Mouse (Mus musculus): ENCODE results near the gene Sorbs1. TPM values are rescaled to one million over a fixed set of nuclear protein-coding genes. Genes with fewer than 3 reads are reported as not detected.

Gene Sorbs1
- polyA plus RNA-seq, 1 experiment from 2014 or later, result 79.4 TPM

DNA sequence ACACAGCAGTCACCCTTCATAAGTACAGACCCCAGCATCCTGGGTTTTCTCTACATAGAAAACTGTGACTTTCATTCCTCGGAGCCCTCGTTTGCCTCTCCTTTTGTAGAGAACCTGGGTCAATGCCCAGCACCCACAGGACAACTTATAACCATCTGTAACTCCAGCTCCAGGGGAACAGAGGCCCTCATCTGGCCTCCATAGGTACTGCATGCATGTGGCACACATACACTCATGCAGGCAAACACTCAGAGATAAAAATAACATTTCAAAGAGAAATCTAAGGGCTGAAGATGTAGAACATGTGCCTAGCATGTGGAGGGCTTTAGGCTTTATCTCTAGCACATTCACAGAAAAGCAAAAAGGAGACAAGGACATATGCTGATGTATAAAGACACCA lies 61.4 kb downstream of the Sorbs1 start:
- H3K27me3 ChIP-seq, result no peaks in the 10 kb centered on the region
- no peak overlapping the region for H3K9ac ChIP-seq (replicated peaks)
- no peaks in the 10 kb centered on the region for H3K4me1 ChIP-seq
- H3K27ac ChIP-seq (replicated peaks), result no peak overlapping the region
- H3K9me3 ChIP-seq, result no peaks in the 10 kb centered on the region
- H3K4me3 ChIP-seq, result no peak overlapping the region
- WGBS, result 95% methylated on average over 2 of the region's 2 CpGs
- H3K36me3 ChIP-seq, result no peaks in the 10 kb centered on the region
- H3K4me2 ChIP-seq (replicated peaks), result no peak overlapping the region
- ATAC-seq (ENCODE audit: low FRiP score, low read depth), result no peak

DNA sequence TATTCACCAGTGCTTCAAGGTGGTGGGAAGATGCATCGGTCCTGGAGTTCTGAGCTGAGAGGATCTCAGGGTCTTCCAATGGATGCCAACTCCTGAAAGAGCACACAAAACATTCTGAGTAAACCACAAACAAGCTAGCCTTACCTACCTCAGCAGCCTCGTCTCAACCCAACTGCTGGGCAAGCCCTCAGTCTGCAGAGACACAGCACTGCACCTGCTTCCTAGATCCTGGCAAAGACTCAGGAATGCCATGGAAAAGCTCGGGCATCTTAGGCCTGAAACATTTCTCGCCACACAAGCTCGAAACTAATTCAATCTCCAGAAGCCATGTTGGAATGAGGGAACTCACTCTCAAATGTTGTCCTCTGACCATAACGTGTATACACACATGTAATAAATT lies 62.3 kb downstream of the Sorbs1 start:
- Histone ChIP-seq H3K4me2 (replicated peaks) (no peak overlapping the region), H3K27me3 (no peaks in the 10 kb centered on the region), H3K9ac (replicated peaks) (no peak overlapping the region), H3K4me1 (no peaks in the 10 kb centered on the region), H3K36me3 (no peaks in the 10 kb centered on the region), H3K4me3 (no peak overlapping the region), H3K9me3 (no peaks in the 10 kb centered on the region), H3K27ac (replicated peaks) (no peak overlapping the region)
- 94% methylated on average over 6 of the region's 6 CpGs for WGBS
- no peak for ATAC-seq (ENCODE audit: low FRiP score, low read depth)

DNA sequence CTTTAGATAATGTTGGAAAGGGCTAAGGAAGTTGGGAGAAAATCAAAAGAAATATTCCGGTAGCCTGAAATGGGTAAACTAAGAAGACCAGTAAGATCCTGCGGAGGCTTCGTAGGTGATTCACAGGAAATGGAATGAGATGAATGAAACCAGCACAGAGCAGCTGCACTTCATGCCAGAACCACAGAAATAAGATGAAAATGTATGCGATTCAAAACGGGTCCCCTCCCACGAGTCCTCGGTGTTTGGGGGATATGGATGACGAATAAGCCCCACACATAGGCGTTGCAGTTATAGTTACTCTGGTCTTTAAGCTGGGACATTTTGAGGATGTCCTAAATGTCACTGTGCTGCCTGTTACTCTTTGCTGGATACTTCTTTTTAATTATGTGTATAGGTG lies 67.1 kb downstream of the Sorbs1 start:
- no peak overlapping the region for H3K4me2 ChIP-seq (replicated peaks)
- no peaks in the 10 kb centered on the region; the same call in 1 of the 2 replicates for H3K36me3 ChIP-seq
- 97% methylated on average over 9 of the region's 9 CpGs for WGBS
- H3K4me1 ChIP-seq, result no peaks in the 10 kb centered on the region
- no peaks in the 10 kb centered on the region for H3K9me3 ChIP-seq
- no peaks in the 10 kb centered on the region for H3K27me3 ChIP-seq
- H3K27ac ChIP-seq (replicated peaks), result no peak overlapping the region
- H3K4me3 ChIP-seq, result no peak overlapping the region
- H3K9ac ChIP-seq (replicated peaks), result no peak overlapping the region
- no peak for ATAC-seq (ENCODE audit: low FRiP score, low read depth)

DNA sequence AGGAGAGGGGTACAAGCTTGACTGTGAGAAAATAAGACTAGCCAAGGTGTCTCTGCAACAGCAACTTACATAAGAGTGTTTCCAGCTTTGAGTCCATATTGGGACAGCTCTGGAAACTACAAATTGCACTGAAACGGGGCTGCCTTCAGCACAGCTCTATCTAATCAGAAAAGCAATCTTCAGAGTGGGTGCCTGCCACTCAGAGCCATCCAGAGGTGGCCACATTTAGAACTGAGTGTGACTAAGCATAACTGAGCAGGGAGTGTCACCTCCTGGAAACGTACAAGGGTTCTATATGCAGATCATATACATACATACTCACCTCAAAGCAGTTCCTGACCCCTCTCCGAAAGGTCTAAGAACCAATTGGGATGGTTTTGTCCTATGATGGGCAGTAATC lies 71.2 kb downstream of the Sorbs1 start:
- no peak for ATAC-seq (ENCODE audit: low FRiP score, low read depth)
- H3K27me3 ChIP-seq, result no peaks in the 10 kb centered on the region
- 91% methylated on average over 3 of the region's 3 CpGs for WGBS

DNA sequence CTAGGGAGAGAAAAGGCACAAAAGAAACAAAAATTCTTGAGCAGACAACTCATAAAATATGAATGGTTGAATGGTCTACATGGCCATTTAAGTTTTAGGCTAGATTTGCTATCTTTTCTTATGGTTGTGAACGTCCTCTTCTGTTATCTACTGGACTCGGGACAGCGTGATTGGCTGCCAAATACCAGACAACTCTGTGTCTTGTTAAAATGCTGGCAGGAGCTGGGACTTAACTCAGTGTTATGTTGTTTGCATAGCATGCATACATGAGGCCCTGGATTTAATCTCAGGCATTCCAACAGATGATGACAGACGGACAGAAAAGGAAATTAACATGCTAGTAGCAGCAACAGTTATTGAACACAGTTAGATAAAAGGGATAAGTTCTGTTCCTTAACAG lies 72.6 kb downstream of the Sorbs1 start:
- H3K27ac ChIP-seq (replicated peaks), result no peak overlapping the region
- no peak overlapping the region for H3K4me2 ChIP-seq (replicated peaks)
- WGBS, result 86% methylated on average over 4 of the region's 4 CpGs
- H3K4me3 ChIP-seq, result no peak overlapping the region
- 0 out of 2 replicates have a peak, but pooled peaks cover 6% of the 10 kb centered on the region for H3K4me1 ChIP-seq
- H3K9me3 ChIP-seq, result no peaks in the 10 kb centered on the region
- no peak overlapping the region for H3K9ac ChIP-seq (replicated peaks)
- H3K36me3 ChIP-seq, result no peaks in the 10 kb centered on the region; the same call in 1 of the 2 replicates
- no peaks in the 10 kb centered on the region for H3K27me3 ChIP-seq
- ATAC-seq (ENCODE audit: low FRiP score, low read depth), result no peak

More for the DNA sequence above, 71.2 kb downstream of the Sorbs1 start:
- Histone ChIP-seq H3K27ac (replicated peaks) (no peak overlapping the region), H3K9me3 (no peaks in the 10 kb centered on the region), H3K4me2 (replicated peaks) (no peak overlapping the region), H3K9ac (replicated peaks) (no peak overlapping the region), H3K4me1 (0 out of 2 replicates have a peak, but pooled peaks cover 6% of the 10 kb centered on the region), H3K4me3 (no peak overlapping the region), H3K36me3 (no peaks in the 10 kb centered on the region; the same call in 1 of the 2 replicates)

DNA sequence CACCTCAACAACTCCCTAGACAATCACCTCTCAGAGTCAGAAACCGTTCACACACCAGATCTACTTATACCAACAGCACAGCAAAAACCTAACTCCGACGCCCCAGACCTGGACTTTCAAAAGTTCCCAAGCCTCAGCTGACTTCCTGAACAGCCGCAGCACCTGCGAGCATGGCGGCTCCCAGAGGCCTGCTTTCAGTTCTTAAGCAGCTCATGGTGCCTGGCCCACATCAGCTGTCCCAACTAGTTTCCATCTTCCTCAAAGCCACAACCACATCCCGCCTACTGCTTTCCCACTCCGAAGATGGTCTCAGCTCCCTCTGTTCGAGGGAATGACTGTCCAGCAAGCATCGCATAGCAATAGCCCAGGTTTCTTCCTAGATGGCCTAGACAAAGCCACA lies 74.7 kb downstream of the Sorbs1 start:
- no peak for ATAC-seq (ENCODE audit: low FRiP score, low read depth)
- H3K4me2 ChIP-seq (replicated peaks), result no peak overlapping the region
- H3K27me3 ChIP-seq, result no peaks in the 10 kb centered on the region
- no peak overlapping the region for H3K9ac ChIP-seq (replicated peaks)
- peaks cover 17% of the 10 kb centered on the region; the same call in 1 of the 2 replicates for H3K4me1 ChIP-seq
- no peak overlapping the region for H3K27ac ChIP-seq (replicated peaks)
- H3K9me3 ChIP-seq, result no peaks in the 10 kb centered on the region
- no peaks in the 10 kb centered on the region; the same call in 1 of the 2 replicates for H3K36me3 ChIP-seq
- H3K4me3 ChIP-seq, result no peak overlapping the region
- 95% methylated on average over 10 of the region's 10 CpGs for WGBS

DNA sequence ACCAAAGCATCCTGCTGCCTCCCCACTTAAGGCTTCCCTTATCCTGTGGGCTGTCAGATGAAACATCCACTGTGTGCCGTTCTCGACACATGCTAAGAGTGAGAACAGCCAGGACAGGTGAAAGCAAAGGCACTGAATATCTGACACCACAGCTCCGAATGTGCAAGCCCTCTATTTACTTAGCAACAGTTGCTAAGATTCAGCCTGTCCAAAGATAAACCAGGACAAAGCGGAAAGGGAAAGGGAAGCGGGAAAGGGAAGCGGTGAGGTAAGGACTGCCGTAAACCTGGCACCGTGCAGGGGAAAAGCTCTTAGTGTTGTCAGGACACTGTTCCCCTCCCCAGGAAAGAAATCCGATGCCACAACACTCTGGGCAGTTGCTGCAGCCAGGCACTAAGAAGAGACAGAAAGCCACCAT lies 75.9 kb downstream of the Sorbs1 start:
- WGBS, result 72% methylated on average over 9 of the region's 9 CpGs
- no peaks in the 10 kb centered on the region for H3K9me3 ChIP-seq
- ATAC-seq (ENCODE audit: low FRiP score, low read depth), result no peak
- H3K4me1 ChIP-seq, result peaks cover 27% of the 10 kb centered on the region
- no peaks in the 10 kb centered on the region for H3K27me3 ChIP-seq
- H3K27ac ChIP-seq (replicated peaks), result no peak overlapping the region
- no peaks in the 10 kb centered on the region for H3K36me3 ChIP-seq
- H3K4me2 ChIP-seq (replicated peaks), result no peak overlapping the region
- no peak overlapping the region for H3K4me3 ChIP-seq
- no peak overlapping the region for H3K9ac ChIP-seq (replicated peaks)

DNA sequence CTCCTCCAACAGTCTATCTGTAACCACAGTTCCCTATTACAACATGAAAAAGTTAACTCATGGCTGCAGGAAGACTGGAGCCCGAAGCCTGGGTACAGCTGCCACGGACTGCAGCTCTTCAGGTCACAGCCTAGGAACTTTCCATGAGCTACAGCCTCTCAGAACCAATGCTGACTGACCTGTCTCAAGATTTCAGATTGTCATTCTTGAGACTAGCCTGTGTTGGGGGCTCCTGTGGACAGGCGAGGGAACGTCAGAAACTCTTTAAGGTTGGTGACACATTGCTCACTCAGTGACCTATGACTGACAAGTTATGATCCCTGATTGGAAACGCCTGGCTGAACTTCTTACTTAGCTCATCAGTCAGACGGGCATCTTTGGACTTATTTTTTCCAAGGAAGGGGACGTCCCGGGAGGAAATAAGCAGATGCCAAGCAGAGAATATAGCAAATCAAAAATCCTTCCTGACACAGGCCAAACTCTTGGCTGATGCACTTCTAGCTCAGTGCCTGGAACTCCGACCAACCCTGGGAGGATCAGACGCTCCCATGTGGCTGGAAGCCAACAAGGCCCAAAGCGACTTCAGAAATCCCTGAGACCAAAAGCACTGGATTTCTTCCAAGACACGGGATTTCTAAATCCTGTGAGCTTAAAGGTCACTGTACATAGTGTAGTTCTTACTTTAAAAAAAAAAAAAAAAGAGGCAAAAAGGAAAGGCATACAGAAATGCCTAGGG lies 76.9 kb downstream of the Sorbs1 start:
- peaks cover 27% of the 10 kb centered on the region for H3K4me1 ChIP-seq

DNA sequence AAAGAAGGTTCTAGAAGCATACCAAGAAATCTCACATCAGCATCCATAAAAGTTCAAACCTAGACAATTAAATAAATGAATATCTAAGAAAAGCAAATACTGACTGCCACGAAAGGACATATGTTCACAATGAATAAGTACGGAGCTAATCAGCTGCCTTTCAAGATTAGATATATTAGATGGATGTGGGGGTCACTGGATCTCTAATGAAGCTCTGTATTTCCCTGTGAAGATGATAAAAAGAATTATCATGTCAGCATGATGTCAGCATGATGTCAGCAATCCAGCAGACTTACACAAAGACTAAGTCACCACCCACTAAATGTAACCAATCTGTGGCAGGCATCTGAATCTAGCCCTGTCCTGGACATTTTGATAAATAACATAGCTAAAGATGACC lies 77.8 kb downstream of the Sorbs1 start:
- Histone ChIP-seq H3K9ac (replicated peaks) (no peak overlapping the region), H3K9me3 (no peaks in the 10 kb centered on the region), H3K27ac (replicated peaks) (no peak overlapping the region), H3K4me3 (no peak overlapping the region), H3K4me2 (replicated peaks) (no peak overlapping the region), H3K36me3 (no peaks in the 10 kb centered on the region), H3K27me3 (no peaks in the 10 kb centered on the region), H3K4me1 (peaks cover 27% of the 10 kb centered on the region)
- 93% methylated on average over 2 of the region's 2 CpGs for whole genome bisulfite sequencing
- no peak for ATAC-seq (ENCODE audit: low FRiP score, low read depth)

More for the DNA sequence above, 76.9 kb downstream of the Sorbs1 start:
- no peak overlapping the region for H3K4me3 ChIP-seq
- H3K27me3 ChIP-seq, result no peaks in the 10 kb centered on the region
- ATAC-seq (ENCODE audit: low FRiP score, low read depth), result no peak
- no peak overlapping the region for H3K27ac ChIP-seq (replicated peaks)
- H3K36me3 ChIP-seq, result no peaks in the 10 kb centered on the region
- no peaks in the 10 kb centered on the region for H3K9me3 ChIP-seq
- 83% methylated on average over 12 of the region's 12 CpGs for WGBS
- no peak overlapping the region for H3K4me2 ChIP-seq (replicated peaks)
- no peak overlapping the region for H3K9ac ChIP-seq (replicated peaks)

DNA sequence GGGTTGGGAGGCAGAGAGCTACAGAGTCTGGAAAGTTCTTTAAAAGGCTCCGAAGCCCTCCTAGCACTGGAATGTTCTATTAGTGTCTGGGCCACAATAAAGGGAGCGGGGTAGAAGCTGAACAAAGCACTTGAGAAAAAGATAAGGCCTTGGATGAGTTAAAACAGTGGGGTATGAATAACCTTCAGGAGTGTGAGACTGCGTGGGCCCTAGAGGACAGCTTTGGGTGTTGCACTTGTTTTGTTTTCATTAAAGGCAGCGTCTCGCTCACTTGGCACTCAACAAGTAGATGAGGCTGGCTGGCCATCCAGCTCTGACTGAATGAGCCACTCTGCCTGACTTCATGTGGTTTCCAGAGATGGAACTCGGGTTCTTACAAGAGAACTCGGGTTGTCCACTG lies 78.5 kb downstream of the Sorbs1 start:
- no peak overlapping the region for H3K9ac ChIP-seq (replicated peaks)
- H3K4me3 ChIP-seq, result no peak overlapping the region
- H3K9me3 ChIP-seq, result no peaks in the 10 kb centered on the region
- H3K4me1 ChIP-seq, result peaks cover 27% of the 10 kb centered on the region
- peak overlapping the region; percentile 54; the same call in 1 of the 2 replicates for H3K27ac ChIP-seq (replicated peaks)
- H3K27me3 ChIP-seq, result no peaks in the 10 kb centered on the region
- ATAC-seq (ENCODE audit: low FRiP score, low read depth), result no peak
- 96% methylated on average over 7 of the region's 7 CpGs for WGBS
- H3K4me2 ChIP-seq (replicated peaks), result no peak overlapping the region
- H3K36me3 ChIP-seq, result no peaks in the 10 kb centered on the region

DNA sequence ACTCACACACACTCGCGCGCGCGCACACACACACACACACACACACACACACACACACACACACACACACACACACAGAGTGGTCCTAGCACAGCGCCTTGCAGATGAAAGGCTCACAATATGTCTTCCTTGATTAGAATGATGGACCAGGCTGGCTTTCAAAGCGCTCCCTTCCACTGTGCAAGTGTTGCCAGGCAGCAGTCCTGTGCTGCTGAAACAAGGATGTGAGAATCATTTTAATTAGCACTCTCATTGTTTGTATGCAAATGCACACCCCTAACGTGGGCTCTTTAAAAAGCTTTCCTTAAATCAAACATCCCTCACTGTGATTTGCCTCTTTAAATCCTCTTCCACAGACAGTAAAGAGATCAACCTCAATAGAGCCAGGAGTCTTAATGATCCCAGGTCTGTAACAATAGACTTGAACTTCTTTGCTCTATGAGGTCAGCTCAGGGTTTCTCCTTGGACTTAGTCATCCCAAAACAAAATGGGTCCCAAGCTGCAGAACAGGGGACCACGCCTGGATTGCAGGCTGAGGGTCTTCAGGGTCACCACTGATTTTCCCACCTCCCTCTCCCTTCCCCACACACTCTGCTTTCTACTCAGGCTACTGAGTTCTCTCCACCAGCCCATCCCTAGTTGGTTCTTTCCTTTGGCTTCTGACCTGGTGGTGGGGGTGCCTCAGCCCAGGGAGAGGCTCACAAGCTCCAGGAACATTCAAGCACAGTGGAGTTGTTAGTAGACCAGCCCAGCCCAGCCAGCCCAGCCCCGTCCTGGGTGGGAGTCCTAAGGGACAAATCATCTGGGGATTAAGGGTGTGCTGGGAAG lies 79.3 kb downstream of the Sorbs1 start:
- Histone ChIP-seq H3K4me1 (peaks cover 27% of the 10 kb centered on the region), H3K27me3 (no peaks in the 10 kb centered on the region), H3K27ac (replicated peaks) (peak overlapping the region; percentile 54), H3K36me3 (no peaks in the 10 kb centered on the region), H3K9me3 (no peaks in the 10 kb centered on the region), H3K4me2 (replicated peaks) (no peak overlapping the region), H3K9ac (replicated peaks) (no peak overlapping the region), H3K4me3 (no peak overlapping the region)
- peak; percentile 97 for ATAC-seq (ENCODE audit: low FRiP score, low read depth)
- WGBS, result 53% methylated on average over 10 of the region's 10 CpGs

DNA sequence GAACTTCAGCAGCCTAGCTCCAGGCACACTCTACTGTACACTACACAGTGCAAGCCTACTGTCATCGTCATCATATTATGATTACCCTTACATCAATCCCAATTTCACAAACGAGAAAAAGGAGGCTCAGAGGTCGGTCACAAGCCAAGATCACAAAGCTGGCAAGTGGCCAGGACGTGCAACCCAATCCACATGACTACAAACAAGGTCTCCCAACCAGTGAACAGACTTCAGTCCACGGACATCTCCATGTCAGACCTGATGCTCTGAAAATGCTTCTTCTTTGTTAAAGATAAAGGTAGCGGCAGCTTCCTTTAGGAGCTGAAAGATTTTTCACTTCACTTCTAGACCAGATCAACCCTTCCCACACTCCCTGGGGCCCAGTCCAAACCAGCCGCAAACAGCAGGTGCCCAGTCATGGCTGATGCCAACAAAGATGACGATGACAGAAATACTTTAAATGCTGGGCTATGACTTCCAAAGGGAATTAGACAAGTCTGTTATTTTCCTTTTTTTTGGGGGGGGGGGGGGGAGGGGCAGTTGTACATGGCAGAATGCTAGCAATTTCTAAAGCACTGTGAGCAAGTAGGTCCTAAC lies 80.2 kb downstream of the Sorbs1 start:
- WGBS, result 85% methylated on average over 8 of the region's 8 CpGs
- H3K9me3 ChIP-seq, result no peaks in the 10 kb centered on the region
- peaks cover 27% of the 10 kb centered on the region for H3K4me1 ChIP-seq
- H3K4me3 ChIP-seq, result no peak overlapping the region
- H3K9ac ChIP-seq (replicated peaks), result no peak overlapping the region
- no peak for ATAC-seq (ENCODE audit: low FRiP score, low read depth)
- H3K27ac ChIP-seq (replicated peaks), result peak overlapping the region; percentile 15
- no peaks in the 10 kb centered on the region for H3K36me3 ChIP-seq
- no peaks in the 10 kb centered on the region for H3K27me3 ChIP-seq
- H3K4me2 ChIP-seq (replicated peaks), result no peak overlapping the region
